8 mouse cellular contexts compared by ENCODE assay signal in the genomic region with DNA sequence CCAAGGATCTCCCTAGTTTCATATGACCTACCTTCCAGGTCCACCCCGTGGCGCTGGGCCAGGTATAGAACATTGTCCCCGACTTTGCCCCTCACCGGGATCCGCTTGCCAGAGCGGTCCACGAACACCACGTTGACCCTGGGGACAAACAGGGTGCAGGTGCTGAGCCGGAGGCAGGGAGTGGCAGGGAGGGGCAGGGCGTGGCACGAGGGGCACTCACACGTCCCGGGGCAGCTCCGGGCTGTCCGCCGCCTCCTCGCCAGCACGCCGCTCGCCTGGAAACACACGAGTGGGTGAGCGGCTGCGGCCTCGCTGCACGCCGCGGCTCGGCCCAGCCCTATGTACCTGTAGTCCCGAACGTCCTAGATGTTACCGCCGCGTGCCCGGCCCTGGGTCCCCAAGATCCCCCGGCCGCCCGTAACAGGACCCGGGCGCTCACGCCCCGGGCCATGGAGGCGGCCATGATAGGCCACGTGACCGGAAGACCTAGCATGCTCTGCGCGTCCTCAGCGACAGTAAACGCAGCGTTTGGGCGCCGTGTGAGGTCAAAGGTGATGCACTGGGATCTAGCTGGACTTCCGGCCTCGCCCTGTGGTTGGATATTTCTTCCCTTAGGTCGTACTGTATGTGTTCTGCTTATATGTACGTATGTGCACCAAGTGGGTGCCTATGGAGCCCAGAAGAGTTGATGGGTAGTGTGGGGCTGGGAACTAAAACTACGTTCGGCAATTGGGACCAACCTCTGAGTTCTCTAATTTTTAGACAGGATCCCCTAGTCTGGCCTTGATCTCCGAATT. TPM values are rescaled to one million over a fixed set of nuclear protein-coding genes. Genes with fewer than 3 reads are reported as not detected.
DNase-seq lines count a peak whose midpoint lies in the region; ATAC-seq and TF ChIP-seq lines count a peak whose summit lies in the region.

A gene (minus strand): TSS at position 53 of the 797 bp plus-strand sequence.
A gene (minus strand): TSS at position 571 of the 797 bp plus-strand sequence.

- H3K4me1 ChIP-seq in bone marrow, adult 2 months (ENCODE audit: control insufficient read depth, insufficient read depth, low read length) = no peaks in the 10 kb centered on the region; the same call in 1 of the 2 replicates
- H3K4me1 ChIP-seq in embryonic facial prominence, embryonic 15.5 days = peaks cover 15% of the 10 kb centered on the region
- peaks cover 15% of the 10 kb centered on the region for H3K4me1 ChIP-seq in heart, embryonic 10.5 days
- H3K4me1 ChIP-seq in kidney, embryonic 15.5 days = peaks cover 18% of the 10 kb centered on the region

- peaks cover 45% of the 10 kb centered on the region for H3K36me3 ChIP-seq in embryonic facial prominence, embryonic 15.5 days
- peaks cover 64% of the 10 kb centered on the region for H3K36me3 ChIP-seq in heart, embryonic 10.5 days
- H3K36me3 ChIP-seq in kidney, embryonic 15.5 days = peaks cover 69% of the 10 kb centered on the region

- peak; percentile 68; the same call in 1 of the 2 replicates for TF ChIP-seq POLR2A in bone marrow, adult 2 months (IDR thresholded peaks at IDR 0.05; ENCODE audit: borderline replicate concordance, control insufficient read depth, low read depth, low read length)

- H3K9ac ChIP-seq in embryonic facial prominence, embryonic 15.5 days = peak within 1 kb of the TSS; percentile 80
- H3K9ac ChIP-seq in kidney, embryonic 15.5 days = peak within 1 kb of the TSS; percentile 89

- H3K27ac ChIP-seq in bone marrow, adult 2 months (ENCODE audit: control insufficient read depth, insufficient read depth, low read depth, low read length, poor library complexity) = peak within 1 kb of the TSS; percentile 19; the same call in 1 of the 2 replicates
- peak within 1 kb of the TSS; percentile 73 for H3K27ac ChIP-seq in embryonic facial prominence, embryonic 15.5 days (replicated peaks)
- peak within 1 kb of the TSS; percentile 93 for H3K27ac ChIP-seq in heart, embryonic 10.5 days
- H3K27ac ChIP-seq in kidney, embryonic 15.5 days = peak within 1 kb of the TSS; percentile 80

- H3K9me3 ChIP-seq in embryonic facial prominence, embryonic 15.5 days (replicated peaks) = no peaks in the 10 kb centered on the region
- no peaks in the 10 kb centered on the region for H3K9me3 ChIP-seq in heart, embryonic 10.5 days
- no peaks in the 10 kb centered on the region for H3K9me3 ChIP-seq in kidney, embryonic 15.5 days (replicated peaks)

- H3K4me3 ChIP-seq in bone marrow, adult 2 months (replicated peaks; ENCODE audit: control insufficient read depth, low read depth, low read length) = peak within 1 kb of the TSS; percentile 89
- peak within 1 kb of the TSS; percentile 93 for H3K4me3 ChIP-seq in embryonic facial prominence, embryonic 15.5 days (replicated peaks)
- peak within 1 kb of the TSS; percentile 88 for H3K4me3 ChIP-seq in heart, embryonic 10.5 days
- H3K4me3 ChIP-seq in kidney, embryonic 15.5 days (replicated peaks) = peak within 1 kb of the TSS; percentile 95

- TF ChIP-seq CTCF in bone marrow, adult 2 months (IDR thresholded peaks at IDR 0.05; ENCODE audit: control insufficient read depth, insufficient read depth, low read length) = no peak

- H3K27me3 ChIP-seq in embryonic facial prominence, embryonic 15.5 days = no peaks in the 10 kb centered on the region
- no peaks in the 10 kb centered on the region for H3K27me3 ChIP-seq in heart, embryonic 10.5 days (ENCODE audit: insufficient read depth, poor library complexity, severe bottlenecking)
- no peaks in the 10 kb centered on the region for H3K27me3 ChIP-seq in kidney, embryonic 15.5 days

- ATAC-seq in embryonic facial prominence, embryonic 15.5 days (ENCODE audit: insufficient number of reproducible peaks, low FRiP score, low TSS enrichment, low read depth) = peak; percentile 91
- peak; percentile 94 for ATAC-seq in kidney, embryonic 15.5 days (replicated peaks; ENCODE audit: low FRiP score)
- peak; percentile 97 for ATAC-seq in monocyte, adult 5-6 weeks (replicated peaks; ENCODE audit: insufficient number of reproducible peaks, low FRiP score, low TSS enrichment, poor library complexity, severe bottlenecking)

- DNase-seq in 416B (ENCODE audit: low read depth) (peak; percentile 94), liver (peak; percentile 87)
- peak; percentile 96 for DNase-seq in heart, embryonic 10.5 days (ENCODE audit: low spot score)
- DNase-seq in spleen, postnatal 4 days (ENCODE audit: low spot score in 2 of 2) = peak; percentile 81 to 91

- peak within 1 kb of the TSS; percentile 85 for H3K4me2 ChIP-seq in embryonic facial prominence, embryonic 15.5 days (replicated peaks)
- peak within 1 kb of the TSS; percentile 87 for H3K4me2 ChIP-seq in kidney, embryonic 15.5 days

- under 1% methylated on average over 58 of the region's 58 CpGs for WGBS in bone marrow, adult 2 months
- WGBS in embryonic facial prominence, embryonic 15.5 days = 2% methylated on average over 58 of the region's 58 CpGs
- WGBS in heart, embryonic 10.5 days = 3% methylated on average over 58 of the region's 58 CpGs
- 2% methylated on average over 58 of the region's 58 CpGs for WGBS in kidney, embryonic 15.5 days

RNA-seq across cellular contexts. Expression of the first gene that starts in this region (rescaled TPM):
- polyA plus RNA-seq in bone marrow, adult 2 months (2011; ENCODE audit: insufficient read depth, insufficient read length, low replicate concordance, missing spikeins) = 1.7 TPM in 1 of 2 replicates, not detected in the other
- 0.72 and 1.0 TPM in 2 replicates for polyA plus RNA-seq in embryonic facial prominence, embryonic 15.5 days (2015; fragmentation: Nextera tagmentation; extraction: Ambion mirVana)
- 0.25 and 0.79 TPM in 2 replicates for polyA plus RNA-seq in heart, embryonic 10.5 days (2016; fragmentation: Nextera tagmentation; extraction: Ambion mirVana)
- polyA plus RNA-seq in kidney, embryonic 15.5 days (2015; fragmentation: Nextera tagmentation; extraction: Ambion mirVana) = 0.45 and 0.86 TPM in 2 replicates
- not detected in 3 replicates for total RNA-seq in monocyte, adult 5-6 weeks (2017)

RNA-seq across cellular contexts. Expression of the second gene that starts in this region (rescaled TPM):
- polyA plus RNA-seq in bone marrow, adult 2 months (2011; ENCODE audit: insufficient read depth, insufficient read length, low replicate concordance, missing spikeins) = 15.2 and 41.9 TPM in 2 replicates
- polyA plus RNA-seq in embryonic facial prominence, embryonic 15.5 days (2015; fragmentation: Nextera tagmentation; extraction: Ambion mirVana) = 61.0 and 65.4 TPM in 2 replicates
- 64.6 and 79.5 TPM in 2 replicates for polyA plus RNA-seq in heart, embryonic 10.5 days (2016; fragmentation: Nextera tagmentation; extraction: Ambion mirVana)
- 53.9 and 61.0 TPM in 2 replicates for polyA plus RNA-seq in kidney, embryonic 15.5 days (2015; fragmentation: Nextera tagmentation; extraction: Ambion mirVana)
- 23.7 to 31.1 TPM (median 24.5 TPM) in 3 replicates for total RNA-seq in monocyte, adult 5-6 weeks (2017)

Comparison
In these comparisons a context has a peak if more than half of its experiments do, and no peak if none do; other contexts are left out.
1. Peak in every context shown above with its lines: DNase-seq, ATAC-seq, H3K4me3 ChIP-seq and H3K27ac ChIP-seq.
2. H3K27ac ChIP-seq: peak in every context shown above with its lines; median percentile 93 in heart, embryonic 10.5 days; 80 in kidney, embryonic 15.5 days; 73 in embryonic facial prominence, embryonic 15.5 days; 19 in bone marrow, adult 2 months.